Mouse (Mus musculus) erythroblast, embryonic 14.5 days (primary cell): ENCODE measurements around the gene Mnt.

Source experiments
- GATA1 ChIP-seq: IDR thresholded peaks from 2 replicates; pipeline ENCODE4 v1.6.1; 2012; ENCODE audit warnings: low read length, inconsistent platforms, mixed read lengths
- TAL1 ChIP-seq: IDR thresholded peaks from 3 replicates; pipeline ENCODE4 v1.6.1; 2012; ENCODE audit warnings: low read length, inconsistent platforms, mixed read lengths

DNA sequence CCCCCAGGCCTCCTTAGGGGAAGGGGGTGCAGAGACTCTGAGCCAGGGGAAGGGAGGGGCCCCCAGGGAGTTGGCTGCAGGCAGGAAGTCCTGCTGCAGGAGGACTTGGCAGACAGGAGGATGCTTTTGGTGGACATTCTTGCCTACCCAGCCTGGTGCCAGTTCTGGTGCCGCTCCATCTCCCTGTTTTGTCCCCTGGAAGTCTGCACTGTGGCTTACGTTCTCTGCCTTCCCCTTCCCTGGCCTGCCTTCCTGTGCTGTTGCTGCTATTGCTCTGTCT is 12.7 kb downstream of the Mnt start:
- no peak for TF ChIP-seq TAL1
- TF ChIP-seq GATA1 = no peak
